Mouse (Mus musculus): ENCODE data around the gene Ehd1.

- TF ChIP-seq POLR2A (IDR thresholded peaks at IDR 0.05; ENCODE audit: borderline replicate concordance, low read depth, low read length) (no peak), CTCF (IDR thresholded peaks at IDR 0.05; ENCODE audit: low read depth, low read length) (no peak)
These were observed 61.6 kb downstream of the Ehd1 start for GRCm38 (mm10) chr19:6338171-6338570.

All from bone marrow macrophage, adult 2 months (primary cell).